In genomic region chr13:102323876-102324275, GRCm38 (mm10) we compare ENCODE assay signal across 19 mouse cellular contexts.
"Had no signal": no experiment of that assay in that cellular context is flagged by ENCODE, and none has a peak within 500 bp of the region (broad histone marks: within the 10 kb centered on the region; RNA-seq: fewer than 3 reads in every experiment).

No protein-coding gene starts in this region.

- H3K4me3 ChIP-seq: limb, embryonic 12.5 days; limb, embryonic 15.5 days; midbrain, embryonic 12.5 days; midbrain, embryonic 15.5 days; neural tube, embryonic 12.5 days; neural tube, embryonic 15.5 days; stomach, embryonic 15.5 days had no signal

- DNase-seq: kidney, adult 18-20 months; kidney, adult 9 months; kidney, postnatal 14 days; kidney, postnatal 4 days; liver, postnatal 0 days; lung, embryonic 14.5 days; spleen, adult 18-20 months; thymus, adult 2 months; thymus, postnatal 14 days; thymus, postnatal 4 days had no signal

- H3K27ac ChIP-seq: limb, embryonic 12.5 days; limb, embryonic 15.5 days; liver, embryonic 14.5 days; macrophage; midbrain, embryonic 12.5 days; midbrain, embryonic 15.5 days; neural tube, embryonic 12.5 days; neural tube, embryonic 15.5 days; stomach, embryonic 15.5 days had no signal
